Mouse (Mus musculus): ENCODE results near the gene Dock4. TPM values are rescaled to one million over a fixed set of nuclear protein-coding genes. Genes with fewer than 3 reads are reported as not detected.

The Dock4 gene
- polyA plus RNA-seq, 1 experiment, result 0.56 TPM

GRCm38 (mm10) chr12:40645869-40646268, 200.1 kb downstream of the Dock4 start:
- TF ChIP-seq POLR2A (IDR thresholded peaks at IDR 0.05; ENCODE audit: control insufficient read depth, low read depth, low read length), result no peak
- no peak for TF ChIP-seq CTCF (IDR thresholded peaks at IDR 0.05; ENCODE audit: control insufficient read depth, insufficient read depth, insufficient replicate concordance, low read depth, low read length)
- no peaks in the 10 kb centered on the region for H3K36me3 ChIP-seq (ENCODE audit: control insufficient read depth, insufficient read depth, low read length)
- no peak overlapping the region for H3K27ac ChIP-seq (ENCODE audit: control insufficient read depth, insufficient read depth, low read depth, low read length)
- no peaks in the 10 kb centered on the region for H3K4me1 ChIP-seq (ENCODE audit: control insufficient read depth, insufficient read depth, low read length)
- no peak overlapping the region for H3K4me3 ChIP-seq (ENCODE audit: control insufficient read depth, low read depth, low read length)
- H3K27me3 ChIP-seq (ENCODE audit: control insufficient read depth, insufficient read depth, low read length), result no peaks in the 10 kb centered on the region

DNA sequence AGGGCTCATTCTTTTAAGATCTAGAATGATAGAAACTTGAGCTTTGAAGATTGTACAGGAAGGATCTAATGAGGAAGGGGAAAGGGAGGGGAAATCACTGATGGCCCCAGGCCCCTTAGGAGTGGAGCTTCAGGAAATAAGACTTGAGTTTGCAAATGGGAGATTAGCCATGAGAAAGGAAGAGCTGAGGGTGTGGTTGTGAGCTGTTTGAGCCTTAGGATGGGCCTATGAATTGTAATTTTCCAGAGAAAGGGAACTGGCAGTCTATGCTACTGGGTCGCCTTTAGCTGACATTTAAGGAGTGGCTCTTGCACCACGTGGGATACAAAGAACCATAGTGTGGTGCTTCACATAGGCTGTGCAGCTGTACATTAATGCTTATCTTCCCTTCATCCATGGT, 208.6 kb downstream of the Dock4 start:
- Histone ChIP-seq H3K4me3 (ENCODE audit: control insufficient read depth, low read depth, low read length) (no peak overlapping the region), H3K27me3 (ENCODE audit: control insufficient read depth, insufficient read depth, low read length) (no peaks in the 10 kb centered on the region), H3K36me3 (ENCODE audit: control insufficient read depth, insufficient read depth, low read length) (no peaks in the 10 kb centered on the region), H3K27ac (ENCODE audit: control insufficient read depth, insufficient read depth, low read depth, low read length) (no peak overlapping the region), H3K4me1 (ENCODE audit: control insufficient read depth, insufficient read depth, low read length) (peaks cover 3% of the 10 kb centered on the region; the same call in 1 of the 2 replicates)
- TF ChIP-seq POLR2A (IDR thresholded peaks at IDR 0.05; ENCODE audit: control insufficient read depth, low read depth, low read length) (no peak), CTCF (IDR thresholded peaks at IDR 0.05; ENCODE audit: control insufficient read depth, insufficient read depth, insufficient replicate concordance, low read depth, low read length) (no peak)

DNA sequence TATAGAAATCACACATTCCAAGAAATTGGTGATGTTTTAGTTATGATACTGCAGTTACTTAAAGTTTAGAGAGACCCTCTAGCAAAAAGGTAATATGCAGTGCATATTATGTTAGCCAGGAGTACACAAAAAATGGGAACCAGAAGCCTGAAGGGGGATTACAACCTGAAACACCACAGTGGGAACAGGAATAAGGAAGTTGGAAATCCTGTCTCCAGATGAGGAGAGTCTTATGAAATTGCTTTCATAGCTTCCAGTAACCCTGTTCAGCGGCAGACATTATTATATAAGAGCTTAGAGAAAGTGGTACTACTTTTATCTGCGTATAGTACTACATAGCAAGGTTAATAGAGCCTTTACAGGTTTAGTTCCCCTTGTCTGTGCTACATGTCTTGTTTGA, 210.1 kb downstream of the Dock4 start:
- Histone ChIP-seq H3K36me3 (ENCODE audit: control insufficient read depth, insufficient read depth, low read length) (no peaks in the 10 kb centered on the region), H3K27ac (ENCODE audit: control insufficient read depth, insufficient read depth, low read depth, low read length) (no peak overlapping the region), H3K4me1 (ENCODE audit: control insufficient read depth, insufficient read depth, low read length) (peaks cover 3% of the 10 kb centered on the region; the same call in 1 of the 2 replicates), H3K4me3 (ENCODE audit: control insufficient read depth, low read depth, low read length) (no peak overlapping the region), H3K27me3 (ENCODE audit: control insufficient read depth, insufficient read depth, low read length) (no peaks in the 10 kb centered on the region)
- TF ChIP-seq POLR2A (IDR thresholded peaks at IDR 0.05; ENCODE audit: control insufficient read depth, low read depth, low read length), result no peak
- TF ChIP-seq CTCF (IDR thresholded peaks at IDR 0.05; ENCODE audit: control insufficient read depth, insufficient read depth, insufficient replicate concordance, low read depth, low read length), result no peak

DNA sequence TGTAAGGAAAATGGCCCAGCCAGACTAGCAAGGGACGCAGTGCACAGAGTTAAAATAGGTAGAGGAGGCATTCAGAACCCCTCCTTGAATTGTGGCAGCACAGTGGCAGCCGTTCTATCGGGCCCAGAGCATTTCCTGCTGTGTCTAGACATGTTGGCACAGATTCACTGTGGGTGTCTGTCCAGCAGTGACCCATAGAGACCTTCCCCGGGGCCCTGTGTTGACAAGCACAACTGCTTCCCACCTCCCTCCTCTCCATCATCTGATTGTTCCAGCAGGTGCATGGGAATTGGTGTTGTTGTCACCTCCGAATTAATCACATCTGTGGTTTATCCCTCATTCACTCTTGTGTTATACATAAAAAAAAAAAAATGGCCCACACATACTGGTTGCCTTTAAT, 210.7 kb downstream of the Dock4 start:
- Histone ChIP-seq H3K4me1 (ENCODE audit: control insufficient read depth, insufficient read depth, low read length) (peaks cover 2% of the 10 kb centered on the region; the same call in 1 of the 2 replicates), H3K36me3 (ENCODE audit: control insufficient read depth, insufficient read depth, low read length) (no peaks in the 10 kb centered on the region), H3K27ac (ENCODE audit: control insufficient read depth, insufficient read depth, low read depth, low read length) (no peak overlapping the region), H3K4me3 (ENCODE audit: control insufficient read depth, low read depth, low read length) (no peak overlapping the region), H3K27me3 (ENCODE audit: control insufficient read depth, insufficient read depth, low read length) (no peaks in the 10 kb centered on the region)
- TF ChIP-seq POLR2A (IDR thresholded peaks at IDR 0.05; ENCODE audit: control insufficient read depth, low read depth, low read length) (no peak), CTCF (IDR thresholded peaks at IDR 0.05; ENCODE audit: control insufficient read depth, insufficient read depth, insufficient replicate concordance, low read depth, low read length) (no peak)

DNA sequence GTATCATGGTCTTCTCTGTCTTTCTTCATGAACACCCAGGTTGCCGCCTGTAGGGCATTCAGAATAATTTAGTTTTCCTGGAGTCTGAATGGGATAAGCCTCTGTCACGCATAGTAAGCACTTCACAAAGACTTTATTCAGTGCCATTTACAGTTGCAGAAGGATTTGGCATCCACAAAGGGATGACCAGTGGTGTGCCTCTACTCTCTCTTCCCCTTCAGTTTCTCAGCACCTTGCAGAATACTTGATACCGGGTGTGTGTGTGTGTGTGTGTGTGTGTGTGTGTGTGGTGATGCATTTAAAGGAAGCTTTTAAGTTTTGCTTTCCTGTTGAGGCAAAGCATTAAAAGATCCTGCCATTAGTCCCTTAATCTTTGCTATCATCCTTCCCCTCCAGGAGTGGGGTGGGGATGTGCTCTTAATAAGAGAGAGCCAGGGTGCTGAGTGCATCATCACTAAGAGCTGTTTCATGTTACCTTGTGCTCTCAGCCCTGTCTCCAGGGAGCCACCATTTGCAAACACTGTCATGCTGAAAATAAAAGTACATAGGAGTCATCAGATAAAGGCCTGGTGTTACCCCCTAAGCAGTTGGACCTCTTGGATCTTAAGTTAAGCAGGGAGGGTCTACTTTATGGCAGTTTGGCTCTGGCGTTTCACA, 211.6 kb downstream of the Dock4 start:
- Histone ChIP-seq H3K36me3 (ENCODE audit: control insufficient read depth, insufficient read depth, low read length) (no peaks in the 10 kb centered on the region), H3K27ac (ENCODE audit: control insufficient read depth, insufficient read depth, low read depth, low read length) (no peak overlapping the region), H3K27me3 (ENCODE audit: control insufficient read depth, insufficient read depth, low read length) (no peaks in the 10 kb centered on the region), H3K4me1 (ENCODE audit: control insufficient read depth, insufficient read depth, low read length) (no peaks in the 10 kb centered on the region), H3K4me3 (ENCODE audit: control insufficient read depth, low read depth, low read length) (no peak overlapping the region)
- TF ChIP-seq POLR2A (IDR thresholded peaks at IDR 0.05; ENCODE audit: control insufficient read depth, low read depth, low read length) (no peak), CTCF (IDR thresholded peaks at IDR 0.05; ENCODE audit: control insufficient read depth, insufficient read depth, insufficient replicate concordance, low read depth, low read length) (no peak)

- Histone ChIP-seq H3K27me3 (ENCODE audit: control insufficient read depth, insufficient read depth, low read length) (no peaks in the 10 kb centered on the region), H3K27ac (ENCODE audit: control insufficient read depth, insufficient read depth, low read depth, low read length) (no peak overlapping the region), H3K4me1 (ENCODE audit: control insufficient read depth, insufficient read depth, low read length) (no peaks in the 10 kb centered on the region), H3K4me3 (ENCODE audit: control insufficient read depth, low read depth, low read length) (no peak overlapping the region), H3K36me3 (ENCODE audit: control insufficient read depth, insufficient read depth, low read length) (no peaks in the 10 kb centered on the region)
- TF ChIP-seq CTCF (IDR thresholded peaks at IDR 0.05; ENCODE audit: control insufficient read depth, insufficient read depth, insufficient replicate concordance, low read depth, low read length) (no peak), POLR2A (IDR thresholded peaks at IDR 0.05; ENCODE audit: control insufficient read depth, low read depth, low read length) (no peak)
Observed at GRCm38 (mm10) chr12:40659689-40660088, 213.9 kb downstream of the Dock4 start.

DNA sequence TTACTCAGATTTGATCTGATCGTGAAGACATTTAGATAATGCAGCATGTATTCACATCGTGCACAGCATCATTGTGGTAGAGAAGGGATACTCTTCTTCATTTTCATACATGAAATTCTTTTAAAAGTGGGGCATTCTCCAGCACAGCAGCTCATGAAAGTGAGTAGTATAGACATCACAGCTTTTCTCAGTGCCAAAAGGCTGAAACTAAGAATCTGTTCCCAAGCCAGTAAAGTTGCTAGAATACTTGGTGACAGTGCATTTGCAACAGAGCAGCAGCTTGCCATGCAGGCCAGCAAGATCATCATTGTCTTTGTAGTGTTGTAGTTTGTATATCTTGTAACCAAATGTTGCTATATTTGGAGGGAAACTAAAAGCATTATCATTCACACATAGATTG, 223.7 kb downstream of the Dock4 start:
- no peak overlapping the region for H3K4me3 ChIP-seq (ENCODE audit: control insufficient read depth, low read depth, low read length)
- no peak for TF ChIP-seq POLR2A (IDR thresholded peaks at IDR 0.05; ENCODE audit: control insufficient read depth, low read depth, low read length)
- TF ChIP-seq CTCF (IDR thresholded peaks at IDR 0.05; ENCODE audit: control insufficient read depth, insufficient read depth, insufficient replicate concordance, low read depth, low read length), result no peak
- no peaks in the 10 kb centered on the region for H3K36me3 ChIP-seq (ENCODE audit: control insufficient read depth, insufficient read depth, low read length)
- H3K27ac ChIP-seq (ENCODE audit: control insufficient read depth, insufficient read depth, low read depth, low read length), result no peak overlapping the region
- H3K4me1 ChIP-seq (ENCODE audit: control insufficient read depth, insufficient read depth, low read length), result no peaks in the 10 kb centered on the region
- H3K27me3 ChIP-seq (ENCODE audit: control insufficient read depth, insufficient read depth, low read length), result no peaks in the 10 kb centered on the region
